Mouse (Mus musculus): Measurements from ENCODE around the gene Aco2.

Gene Aco2

DNA sequence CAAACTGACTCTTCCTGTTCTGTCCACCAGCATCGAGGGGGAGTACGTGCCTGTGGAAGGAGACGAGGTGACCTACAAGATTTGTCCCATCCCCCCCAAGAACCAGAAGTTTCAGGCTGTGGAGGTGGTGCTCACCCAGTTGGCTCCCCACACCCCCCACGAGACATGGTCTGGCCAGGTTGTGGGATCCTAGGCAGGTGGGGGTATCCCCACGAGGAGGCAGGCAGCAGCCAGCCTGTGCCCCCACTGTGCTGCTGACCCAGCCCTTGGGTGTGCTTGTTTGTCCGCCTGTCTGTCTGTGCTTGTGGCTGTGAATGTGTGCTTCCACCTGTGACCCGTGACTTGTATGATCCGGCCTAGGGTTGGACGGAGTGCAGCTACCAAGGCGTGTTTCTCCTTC, 77.0 kb downstream of the Aco2 start:
- no peak for DNase-seq (ENCODE audit: low read depth, low spot score)

DNA sequence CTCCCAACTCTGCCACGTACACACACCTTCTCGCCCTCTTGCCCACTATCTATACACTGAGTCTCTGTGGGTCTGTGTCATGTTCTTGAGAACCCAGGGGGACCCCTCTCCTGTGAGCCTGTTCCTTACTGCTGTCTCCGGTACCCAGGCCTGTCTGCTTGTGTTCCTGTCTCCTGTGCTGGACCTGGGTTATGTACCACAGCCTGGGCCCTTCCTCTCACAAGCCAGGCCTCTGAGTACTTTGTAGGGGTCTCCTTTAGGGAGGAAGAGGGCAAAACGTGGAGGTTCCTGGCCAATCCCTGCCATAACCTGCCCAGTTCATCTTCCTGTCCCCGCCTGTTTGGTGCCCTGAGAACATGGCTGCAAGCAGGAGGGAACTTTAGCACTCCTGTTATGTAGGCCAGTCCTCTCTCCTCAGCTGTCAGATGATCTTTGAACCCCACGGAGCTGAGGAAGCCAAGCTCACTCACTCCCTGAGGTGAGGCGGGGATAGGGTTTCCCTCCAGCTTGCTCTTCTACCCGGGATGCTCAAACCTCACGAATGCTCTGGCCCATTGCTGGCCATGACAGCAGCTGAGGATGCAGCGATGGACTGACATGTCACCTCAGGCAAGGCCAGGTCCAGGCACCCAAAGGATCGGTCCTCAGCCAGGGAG, 77.5 kb downstream of the Aco2 start:
- no peak for DNase-seq (ENCODE audit: low read depth, low spot score)

DNA sequence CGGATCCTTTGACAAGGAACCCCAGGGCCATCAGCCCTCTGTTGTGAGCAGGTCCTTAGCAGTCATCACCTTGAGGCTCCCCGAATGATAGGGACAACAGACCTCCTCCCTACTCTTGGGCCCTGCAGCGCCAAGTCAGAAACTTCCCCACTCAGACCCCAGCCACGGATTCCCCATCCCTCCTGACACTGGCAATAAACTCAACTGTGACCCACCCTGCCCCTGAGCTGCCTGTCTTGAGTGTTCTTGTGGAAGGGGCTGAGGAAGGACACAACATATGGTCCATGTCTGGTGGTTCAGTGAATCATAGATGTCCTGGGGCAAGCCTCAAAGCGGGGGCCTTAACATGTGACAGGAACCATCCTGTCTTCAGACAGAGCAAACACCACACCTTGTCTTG, 78.6 kb downstream of the Aco2 start:
- no peak for DNase-seq (ENCODE audit: low read depth, low spot score)

DNA sequence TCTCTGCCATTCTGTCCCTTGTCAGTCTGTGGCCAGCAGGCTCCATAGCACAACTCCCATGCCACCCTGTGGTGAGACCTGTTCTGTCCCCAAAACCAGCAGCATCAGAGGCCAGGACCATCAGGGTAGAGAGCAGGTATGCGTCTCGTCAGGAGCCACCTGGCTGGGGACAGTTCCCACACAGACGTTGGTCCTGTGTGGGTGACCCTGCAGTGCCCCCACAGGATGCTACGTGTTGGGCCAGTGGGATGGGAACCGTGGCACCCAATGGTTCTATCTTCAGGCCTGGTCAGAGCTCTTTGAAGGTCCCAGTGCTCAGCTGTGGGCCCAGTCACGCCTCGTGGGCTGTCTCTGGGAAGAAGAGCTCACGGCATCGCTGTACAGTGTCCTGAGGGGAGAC, 79.0 kb downstream of the Aco2 start:
- no peak for DNase-seq (ENCODE audit: low read depth, low spot score)

DNA sequence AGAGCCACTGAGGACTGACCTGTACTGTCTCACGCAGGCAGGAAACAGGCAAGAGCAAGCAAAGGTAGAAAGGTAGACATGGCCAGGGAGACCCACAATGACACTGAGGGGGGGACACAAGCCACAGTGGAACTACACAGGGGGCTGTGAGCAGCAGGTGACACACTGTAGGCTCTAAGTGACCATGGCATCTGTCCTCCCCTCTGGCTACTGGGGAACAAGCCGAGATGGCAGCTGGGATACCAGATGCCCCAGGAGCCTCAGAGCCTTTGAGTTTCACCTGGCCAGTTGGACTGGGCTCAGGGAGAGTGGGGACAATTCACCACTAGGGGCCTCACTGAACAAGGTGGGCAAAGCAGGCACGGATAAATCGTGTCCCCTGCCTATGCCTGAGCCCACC, 80.2 kb downstream of the Aco2 start:
- DNase-seq (ENCODE audit: low read depth, low spot score), result no peak

DNA sequence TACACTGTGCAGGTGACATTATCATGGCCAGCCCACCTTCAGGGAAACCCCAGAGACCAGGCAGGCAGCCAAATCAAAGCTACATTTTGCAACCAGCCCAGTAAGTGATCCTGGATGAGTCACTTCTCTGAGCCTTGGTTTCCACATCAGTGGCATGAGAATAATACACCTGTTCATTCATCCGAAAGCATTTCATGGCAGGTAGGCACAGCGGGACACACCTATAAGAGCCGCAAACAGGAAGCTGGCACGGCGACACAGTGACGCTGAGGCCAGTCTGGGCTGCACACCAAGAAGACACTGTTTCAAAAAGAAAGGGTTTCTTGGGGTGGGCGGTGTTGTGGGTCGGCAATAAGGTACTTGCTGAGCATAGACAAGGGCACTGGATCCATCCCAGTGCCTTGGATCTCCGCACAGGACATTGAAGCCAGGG, 82.1 kb downstream of the Aco2 start:
- no peak for DNase-seq (ENCODE audit: low read depth, low spot score)

GRCm38 (mm10) chr15:81954716-81955115, 82.6 kb downstream of the Aco2 start:
- DNase-seq (ENCODE audit: low read depth, low spot score), result no peak

- DNase-seq (ENCODE audit: low read depth, low spot score), result no peak
These were observed 83.3 kb downstream of the Aco2 start for GRCm38 (mm10) chr15:81955414-81955813.

DNA sequence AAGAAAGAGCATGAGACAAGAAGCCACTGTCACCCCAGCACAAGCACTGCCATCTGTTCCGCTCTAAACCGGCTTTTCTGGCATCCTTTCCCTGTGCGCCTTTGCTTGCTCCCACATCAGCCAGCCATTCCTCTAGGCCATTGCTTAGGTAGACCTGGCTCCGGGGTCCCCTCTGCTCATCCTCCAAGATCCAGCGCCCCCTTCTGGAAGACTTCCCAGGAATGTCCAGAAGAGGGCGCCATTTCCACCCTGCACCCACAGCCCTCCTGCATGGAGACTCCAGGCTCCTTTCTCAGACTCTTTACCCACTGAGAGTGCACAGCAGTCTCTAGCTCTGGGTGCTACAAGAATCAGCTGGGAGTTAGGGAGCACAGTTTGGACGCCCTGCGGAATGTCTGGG, 84.3 kb downstream of the Aco2 start:
- DNase-seq (ENCODE audit: low read depth, low spot score), result peak; percentile 76

GRCm38 (mm10) chr15:81957598-81957997, 85.5 kb downstream of the Aco2 start:
- DNase-seq (ENCODE audit: low read depth, low spot score), result no peak

GRCm38 (mm10) chr15:81958906-81959305, 86.8 kb downstream of the Aco2 start:
- no peak for DNase-seq (ENCODE audit: low read depth, low spot score)

- DNase-seq (ENCODE audit: low read depth, low spot score), result peak; percentile 97
These were observed 88.3 kb downstream of the Aco2 start, which contains the start of gene Pmm1 for GRCm38 (mm10) chr15:81960171-81961077. TSS of gene Pmm1 (minus strand) at chr15:81960930.

DNA sequence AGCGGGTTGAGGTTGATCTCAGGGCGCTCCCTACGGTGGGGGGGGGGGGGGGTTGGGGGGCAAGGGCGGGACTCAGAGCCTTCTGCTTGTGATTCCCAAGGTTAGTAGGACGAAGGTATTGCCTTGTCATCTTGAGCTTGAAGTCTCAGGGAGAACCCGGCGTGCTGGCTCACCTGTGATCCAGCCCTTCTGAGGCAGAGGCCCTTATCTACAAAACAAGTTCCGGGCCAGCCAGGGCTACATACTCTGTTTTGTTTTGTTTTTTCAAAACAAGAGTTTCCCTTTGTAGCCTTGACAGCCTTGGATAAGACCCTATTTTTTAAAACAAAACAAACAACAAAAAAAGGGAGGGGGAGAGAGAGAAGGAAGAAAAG, 89.0 kb downstream of the Aco2 start:
- no peak for DNase-seq (ENCODE audit: low read depth, low spot score)

DNA sequence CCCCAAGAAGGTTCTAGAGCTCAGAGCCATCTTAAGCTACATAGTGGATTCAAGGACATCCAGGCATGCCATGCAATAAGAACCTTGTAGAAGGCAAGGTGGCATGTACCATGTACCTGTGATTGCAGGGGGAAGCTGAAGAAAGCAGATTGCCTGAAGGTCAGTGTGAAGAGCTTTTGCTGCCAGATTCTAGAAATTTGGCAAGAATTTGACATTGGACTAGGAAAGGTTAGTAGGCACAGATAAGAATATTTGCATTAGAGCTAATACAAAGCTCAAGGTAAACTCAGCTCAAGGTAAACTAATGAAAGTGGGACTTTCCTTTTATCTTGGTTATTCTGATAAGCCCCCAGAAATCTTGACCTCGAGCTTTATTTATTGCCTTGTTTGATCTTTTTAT, 92.2 kb downstream of the Aco2 start:
- no peak for DNase-seq (ENCODE audit: low read depth, low spot score)

All from ES-CJ7 (cell line).